Mouse (Mus musculus) intestine, embryonic 15.5 days (tissue): ENCODE measurements around the gene Rassf5. TPM values are rescaled to one million over a fixed set of nuclear protein-coding genes. Genes with fewer than 3 reads are reported as not detected.

Source experiments
- ATAC-seq: fragments of 200-750 bp; cut with Nextera tagmentation; 2 replicates; pipeline ENCODE4 v1.8.0; 2017; ENCODE audit warnings: moderate TSS enrichment, moderate library complexity
- H3K27ac ChIP-seq: fragments of 300-500 bp; sonication (generic); 2 replicates; pipeline ENCODE4 v1.5.1; 2015; ENCODE audit warnings: mild to moderate bottlenecking, inconsistent platforms
- H3K27me3 ChIP-seq: fragments of 300-500 bp; sonication (generic); replicated peaks from 2 replicates; pipeline ENCODE4 v1.6.1; 2015; ENCODE audit warnings: inconsistent platforms
- H3K36me3 ChIP-seq: fragments of 300-500 bp; sonication (generic); 2 replicates; pipeline ENCODE4 v1.6.1; 2015; ENCODE audit warnings: inconsistent platforms
- H3K4me1 ChIP-seq: fragments of 300-500 bp; sonication (generic); replicated peaks from 2 replicates; pipeline ENCODE4 v1.6.1; 2015; ENCODE audit warnings: inconsistent platforms
- H3K4me2 ChIP-seq: fragments of 300-500 bp; sonication (generic); replicated peaks from 2 replicates; pipeline ENCODE4 v1.6.1; 2015; ENCODE audit warnings: mild to moderate bottlenecking, inconsistent platforms
- H3K4me3 ChIP-seq: fragments of 300-500 bp; sonication (generic); replicated peaks from 2 replicates; pipeline ENCODE4 v1.5.1; 2015; ENCODE audit warnings: inconsistent platforms
- H3K9ac ChIP-seq: fragments of 300-500 bp; sonication (generic); 2 replicates; pipeline ENCODE4 v1.6.1; 2015; ENCODE audit warnings: inconsistent platforms
- H3K9me3 ChIP-seq: fragments of 300-500 bp; sonication (generic); 2 replicates; pipeline ENCODE4 v1.6.1; 2016; ENCODE audit warnings: inconsistent platforms
- WGBS: fragments of 180-500 bp; shearing (Covaris S2); methylation state at CpG from one replicate; pipeline ENCODE4 v1.1.7; 2015; 5-methylcytosine and 5-hydroxymethylcytosine counted together
- polyA plus RNA-seq: library from polyadenylated mRNA; unstranded; fragments of >200 nt; fragmentation: Nextera tagmentation; extraction: Ambion mirVana; gene quantifications from 2 replicates; pipeline ENCODE4 v1.2.1, GENCODE M21; 2015

Rassf5 gene
- polyA plus RNA-seq, 1 experiment from 2014 or later, result 2.8 TPM

DNA sequence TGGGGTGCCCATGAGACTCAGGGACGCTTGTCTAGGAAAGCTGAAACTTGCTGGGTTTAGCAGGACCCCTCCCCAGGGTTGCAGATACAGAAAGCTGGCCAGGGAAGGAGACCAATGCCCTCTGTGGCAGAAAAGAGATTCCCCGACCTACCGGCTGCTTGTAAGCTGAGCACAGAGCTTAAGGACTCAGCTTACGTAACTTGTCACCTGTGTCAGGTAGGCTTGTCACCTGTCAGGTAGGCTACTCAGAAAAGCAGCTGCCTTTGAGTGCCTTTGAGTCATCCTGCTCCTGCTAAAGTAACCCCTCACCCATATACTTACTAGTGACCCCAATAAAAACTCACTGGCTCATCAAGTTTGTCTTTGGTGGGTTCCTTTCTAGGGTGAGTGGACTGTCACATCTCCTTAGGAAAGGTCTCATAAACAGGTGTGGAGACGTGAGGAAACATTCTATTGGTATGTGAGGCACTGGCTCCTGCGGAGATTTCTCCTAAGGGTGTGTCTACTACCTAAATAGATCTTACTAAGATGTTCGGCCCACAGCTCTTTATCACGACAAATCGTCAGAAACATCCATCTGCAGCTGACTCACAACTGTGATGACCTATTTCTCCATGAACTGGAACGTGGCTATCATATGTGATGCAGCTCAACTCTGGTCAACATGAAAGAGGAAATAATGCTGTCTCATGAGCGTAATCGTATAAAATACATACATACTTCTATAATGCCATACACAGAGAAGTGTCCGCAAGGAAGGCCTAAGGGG lies 23.1 kb downstream of the Rassf5 start:
- no peak overlapping the region for H3K4me3 ChIP-seq
- H3K36me3 ChIP-seq, result no peaks in the 10 kb centered on the region
- H3K9me3 ChIP-seq, result no peaks in the 10 kb centered on the region
- no peak overlapping the region for H3K4me2 ChIP-seq
- H3K4me1 ChIP-seq, result 0 out of 2 replicates have a peak, but pooled peaks cover 4% of the 10 kb centered on the region
- H3K27me3 ChIP-seq, result no peaks in the 10 kb centered on the region
- H3K27ac ChIP-seq, result no peak overlapping the region
- no peak for ATAC-seq
- H3K9ac ChIP-seq, result no peak overlapping the region
- 78% methylated on average over 13 of the region's 13 CpGs for WGBS

GRCm38 (mm10) chr1:131218933-131219332 lies 26.1 kb downstream of the Rassf5 start:
- Histone ChIP-seq H3K4me3 (no peak overlapping the region), H3K4me2 (no peak overlapping the region), H3K27me3 (no peaks in the 10 kb centered on the region), H3K36me3 (no peaks in the 10 kb centered on the region), H3K27ac (no peak overlapping the region), H3K9ac (no peak overlapping the region), H3K4me1 (peaks cover 1% of the 10 kb centered on the region; the same call in 1 of the 2 replicates), H3K9me3 (no peaks in the 10 kb centered on the region)
- WGBS, result 84% methylated on average over 11 of the region's 11 CpGs
- no peak for ATAC-seq

GRCm38 (mm10) chr1:131213361-131213760 lies 31.7 kb downstream of the Rassf5 start:
- no peak overlapping the region for H3K4me2 ChIP-seq
- H3K9ac ChIP-seq, result no peak overlapping the region
- H3K9me3 ChIP-seq, result no peaks in the 10 kb centered on the region
- H3K27ac ChIP-seq, result peak overlapping the region; percentile 19; the same call in 1 of the 2 replicates
- H3K4me3 ChIP-seq, result no peak overlapping the region
- H3K27me3 ChIP-seq, result no peaks in the 10 kb centered on the region
- WGBS, result 60% methylated on average over 6 of the region's 6 CpGs
- H3K4me1 ChIP-seq, result peaks cover 17% of the 10 kb centered on the region
- ATAC-seq, result no peak
- H3K36me3 ChIP-seq, result no peaks in the 10 kb centered on the region

DNA sequence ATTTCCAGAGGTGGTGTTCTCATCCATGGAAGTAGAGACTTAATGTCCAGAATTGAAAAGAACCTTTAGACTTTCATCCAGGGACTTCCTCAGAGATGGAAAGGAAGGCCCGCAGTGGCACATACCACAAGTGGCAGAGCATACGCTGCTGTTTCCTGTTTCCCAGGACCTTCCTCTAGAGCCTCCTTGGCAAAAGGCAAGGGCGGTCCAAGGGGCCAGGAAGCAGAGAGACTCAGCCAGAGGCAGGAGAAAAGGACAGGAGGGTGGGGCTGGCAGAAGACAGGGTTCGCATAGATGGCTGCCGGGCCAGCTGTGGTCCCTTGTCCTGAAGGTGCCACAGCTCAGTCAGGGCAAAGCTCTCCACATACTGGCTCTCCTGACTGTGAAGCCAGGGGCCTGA lies 32.1 kb downstream of the Rassf5 start:
- Histone ChIP-seq H3K27me3 (no peaks in the 10 kb centered on the region), H3K4me3 (no peak overlapping the region), H3K9ac (no peak overlapping the region), H3K9me3 (no peaks in the 10 kb centered on the region), H3K36me3 (no peaks in the 10 kb centered on the region), H3K4me2 (no peak overlapping the region), H3K27ac (peak overlapping the region; percentile 19; the same call in 1 of the 2 replicates), H3K4me1 (peaks cover 17% of the 10 kb centered on the region)
- ATAC-seq, result no peak
- WGBS, result 49% methylated on average over 5 of the region's 5 CpGs

- no peaks in the 10 kb centered on the region for H3K9me3 ChIP-seq
- 84% methylated on average over 1 of the region's 1 CpGs for WGBS
- no peak for ATAC-seq
- H3K4me3 ChIP-seq, result no peak overlapping the region
- H3K4me1 ChIP-seq, result peaks cover 17% of the 10 kb centered on the region
- H3K27me3 ChIP-seq, result no peaks in the 10 kb centered on the region
- H3K27ac ChIP-seq, result no peak overlapping the region
- no peak overlapping the region for H3K4me2 ChIP-seq
- no peak overlapping the region for H3K9ac ChIP-seq
- no peaks in the 10 kb centered on the region for H3K36me3 ChIP-seq
Measured at GRCm38 (mm10) chr1:131211655-131212054, 33.4 kb downstream of the Rassf5 start.

DNA sequence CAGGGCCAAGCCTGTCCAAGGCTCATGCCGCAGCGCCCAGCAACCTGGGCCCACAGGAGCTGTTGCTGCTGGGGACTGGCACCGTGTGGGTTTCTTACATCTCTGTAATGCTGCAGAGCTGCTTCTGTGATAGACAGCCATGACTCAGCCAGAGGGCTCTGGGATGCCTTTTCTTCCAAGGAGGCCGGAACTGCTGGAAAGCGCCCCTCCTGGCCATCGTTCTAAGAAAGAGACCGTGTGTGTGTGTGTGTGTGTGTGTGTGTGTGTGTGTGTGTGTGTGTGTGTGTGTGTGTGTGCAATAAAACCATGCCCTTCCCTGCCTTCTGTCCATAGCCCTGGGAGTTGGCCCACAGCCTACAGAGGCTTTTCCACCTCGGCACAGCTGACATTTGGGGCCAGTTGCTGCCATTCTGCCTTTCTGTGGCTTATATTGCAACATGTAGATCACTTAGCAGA lies 35.1 kb downstream of the Rassf5 start:
- Histone ChIP-seq H3K36me3 (no peaks in the 10 kb centered on the region), H3K27ac (no peak overlapping the region)
- WGBS, result 59% methylated on average over 8 of the region's 8 CpGs

DNA sequence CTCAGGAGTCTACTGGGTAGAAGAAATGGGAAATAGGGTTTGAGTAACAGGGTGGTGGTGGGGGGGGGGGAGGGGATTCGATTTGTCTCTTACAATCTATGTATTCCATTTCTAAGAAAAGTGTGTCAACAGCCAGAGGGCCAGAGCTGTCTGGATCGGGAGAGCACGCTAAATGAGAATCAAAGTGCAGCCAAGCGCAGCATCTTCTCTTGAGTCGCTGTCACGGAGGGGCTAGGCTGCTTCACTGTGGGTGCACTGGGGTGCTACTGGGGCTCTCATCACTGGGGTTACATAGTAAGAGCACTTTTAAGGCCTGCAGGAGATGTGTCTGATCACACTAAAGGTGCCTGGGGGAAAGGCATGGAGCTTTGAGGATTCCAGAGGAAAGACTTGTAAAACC lies 36.3 kb downstream of the Rassf5 start:
- no peaks in the 10 kb centered on the region for H3K9me3 ChIP-seq
- H3K9ac ChIP-seq, result no peak overlapping the region
- H3K27me3 ChIP-seq, result no peaks in the 10 kb centered on the region
- H3K4me1 ChIP-seq, result peaks cover 14% of the 10 kb centered on the region
- no peaks in the 10 kb centered on the region for H3K36me3 ChIP-seq
- 88% methylated on average over 6 of the region's 6 CpGs for WGBS
- no peak for ATAC-seq
- no peak overlapping the region for H3K4me3 ChIP-seq
- no peak overlapping the region for H3K27ac ChIP-seq
- H3K4me2 ChIP-seq, result no peak overlapping the region

More for the DNA sequence above, 35.1 kb downstream of the Rassf5 start:
- no peak overlapping the region for H3K4me2 ChIP-seq
- H3K27me3 ChIP-seq, result no peaks in the 10 kb centered on the region
- ATAC-seq, result no peak
- no peak overlapping the region for H3K4me3 ChIP-seq
- H3K9ac ChIP-seq, result no peak overlapping the region
- no peaks in the 10 kb centered on the region for H3K9me3 ChIP-seq
- peaks cover 17% of the 10 kb centered on the region for H3K4me1 ChIP-seq

DNA sequence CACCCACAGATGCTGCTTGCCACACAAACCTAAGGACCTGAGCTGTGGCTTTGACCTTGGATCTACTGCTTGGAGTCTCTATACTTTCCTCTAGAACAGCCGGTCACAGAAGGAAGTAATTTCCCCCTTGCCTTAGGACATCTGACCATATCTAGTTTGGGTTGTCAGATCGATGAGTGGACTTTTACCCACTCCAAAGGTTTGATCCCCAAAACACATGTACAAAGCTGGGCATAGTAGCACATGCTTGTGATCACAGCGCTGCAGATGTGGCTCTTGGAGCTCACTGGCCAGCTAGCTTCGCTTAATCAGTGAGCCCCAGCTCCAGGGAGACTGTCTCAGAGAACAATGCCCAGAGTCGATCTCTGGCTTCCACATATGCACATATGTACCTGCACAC lies 37.0 kb downstream of the Rassf5 start:
- Histone ChIP-seq H3K36me3 (no peaks in the 10 kb centered on the region), H3K4me1 (peaks cover 8% of the 10 kb centered on the region), H3K4me3 (no peak overlapping the region), H3K4me2 (no peak overlapping the region), H3K27me3 (no peaks in the 10 kb centered on the region), H3K9me3 (no peaks in the 10 kb centered on the region), H3K27ac (no peak overlapping the region), H3K9ac (no peak overlapping the region)
- no peak for ATAC-seq
- 93% methylated on average over 5 of the region's 5 CpGs for WGBS

DNA sequence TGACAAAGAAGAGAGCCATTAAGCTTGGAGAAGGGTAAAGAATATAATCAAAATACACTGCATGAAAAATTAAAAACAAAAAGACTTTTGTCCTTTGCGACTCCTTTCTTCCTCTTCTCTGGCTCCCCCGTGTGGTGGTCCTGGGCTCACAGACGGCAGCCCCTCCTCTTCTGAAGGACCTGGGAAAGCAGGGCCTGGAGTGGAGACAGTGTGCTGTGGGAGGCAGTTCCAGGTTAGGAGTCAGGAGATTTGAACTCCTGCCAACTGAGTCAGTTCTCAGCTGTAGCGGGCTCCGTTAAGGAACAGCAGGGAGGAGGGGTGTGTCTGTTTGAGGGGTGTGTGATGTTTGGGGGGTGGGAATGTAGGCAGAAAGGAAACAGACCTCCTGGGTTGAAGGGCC lies 37.5 kb downstream of the Rassf5 start:
- Histone ChIP-seq H3K36me3 (no peaks in the 10 kb centered on the region), H3K4me2 (no peak overlapping the region), H3K4me1 (0 out of 2 replicates have a peak, but pooled peaks cover 6% of the 10 kb centered on the region), H3K27me3 (no peaks in the 10 kb centered on the region), H3K4me3 (no peak overlapping the region), H3K27ac (no peak overlapping the region), H3K9ac (no peak overlapping the region), H3K9me3 (no peaks in the 10 kb centered on the region)
- ATAC-seq, result peak; percentile 72
- WGBS, result 2% methylated on average over 5 of the region's 5 CpGs

DNA sequence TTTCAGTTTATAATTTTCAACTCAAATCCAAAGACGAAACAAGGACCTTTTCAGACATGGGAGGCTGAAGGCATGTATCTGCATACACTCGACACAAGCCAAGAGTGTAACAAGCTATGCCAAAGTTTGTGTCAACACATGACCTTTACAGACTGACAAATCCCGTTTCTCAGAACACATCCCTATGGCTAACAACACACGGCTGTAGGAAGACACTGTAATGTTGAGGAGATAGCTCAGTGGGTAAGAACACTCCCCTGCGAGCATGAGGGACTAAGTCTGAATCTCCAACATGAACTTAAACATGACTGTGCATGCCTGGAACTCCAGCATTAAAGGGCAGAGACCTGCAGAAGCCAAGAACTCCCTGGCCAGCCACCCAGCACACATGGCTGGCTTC lies 38.7 kb downstream of the Rassf5 start:
- ATAC-seq, result no peak
- Histone ChIP-seq H3K27ac (no peak overlapping the region), H3K4me2 (no peak overlapping the region), H3K27me3 (no peaks in the 10 kb centered on the region), H3K4me1 (no peaks in the 10 kb centered on the region), H3K4me3 (no peak overlapping the region), H3K9me3 (no peaks in the 10 kb centered on the region), H3K36me3 (no peaks in the 10 kb centered on the region), H3K9ac (no peak overlapping the region)
- WGBS, result 70% methylated on average over 5 of the region's 5 CpGs

DNA sequence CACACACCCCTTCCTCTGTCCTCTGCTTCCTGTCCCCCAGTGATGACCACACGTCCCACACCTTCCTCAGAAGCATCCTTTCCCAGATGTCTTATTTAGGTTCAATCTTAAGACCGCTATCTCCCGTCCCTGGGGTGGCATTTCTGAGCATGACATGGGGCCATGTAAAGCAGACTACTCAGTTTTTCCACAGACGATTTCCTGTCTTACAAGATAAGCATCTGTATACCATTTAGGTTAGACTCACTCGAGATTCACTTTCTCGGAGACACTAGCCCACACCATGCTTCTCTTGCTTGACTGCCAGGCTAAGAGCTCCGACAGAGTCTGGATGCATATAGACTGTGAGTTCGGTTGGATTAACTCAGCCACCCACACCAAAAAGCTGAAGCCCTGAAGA lies 40.6 kb downstream of the Rassf5 start:
- H3K27me3 ChIP-seq, result no peaks in the 10 kb centered on the region
- H3K4me3 ChIP-seq, result no peak overlapping the region
- no peak overlapping the region for H3K4me2 ChIP-seq
- no peak for ATAC-seq
- no peak overlapping the region for H3K27ac ChIP-seq
- no peaks in the 10 kb centered on the region for H3K36me3 ChIP-seq
- H3K4me1 ChIP-seq, result peaks cover 9% of the 10 kb centered on the region
- 76% methylated on average over 8 of the region's 8 CpGs for WGBS
- H3K9me3 ChIP-seq, result no peaks in the 10 kb centered on the region
- no peak overlapping the region for H3K9ac ChIP-seq

DNA sequence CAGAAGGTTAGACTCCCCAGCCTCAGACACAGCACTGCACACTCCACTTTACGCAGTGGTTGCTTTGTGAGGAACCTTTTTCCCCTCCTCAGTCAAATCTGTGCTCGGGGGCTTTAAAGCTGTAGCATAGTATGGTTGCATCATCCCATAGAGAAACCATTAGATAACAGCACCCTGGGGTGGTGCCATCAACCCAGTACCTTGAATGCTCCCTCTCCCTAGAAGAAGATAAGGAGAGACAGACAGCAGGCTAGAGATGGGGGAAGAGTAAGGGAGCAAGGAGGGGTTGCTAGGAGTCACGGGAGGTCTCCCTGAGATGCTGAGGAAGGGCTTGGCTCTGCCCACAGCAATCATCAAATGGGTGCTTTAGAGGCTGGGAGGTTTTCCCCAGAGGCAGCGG lies 43.7 kb downstream of the Rassf5 start:
- Histone ChIP-seq H3K27ac (no peak overlapping the region), H3K4me3 (no peak overlapping the region), H3K27me3 (no peaks in the 10 kb centered on the region), H3K9ac (no peak overlapping the region), H3K36me3 (no peaks in the 10 kb centered on the region), H3K4me2 (no peak overlapping the region), H3K9me3 (no peaks in the 10 kb centered on the region), H3K4me1 (peaks cover 16% of the 10 kb centered on the region)
- no peak for ATAC-seq
- 81% methylated on average over 4 of the region's 4 CpGs for WGBS

- WGBS, result 55% methylated on average over 10 of the region's 10 CpGs
- Histone ChIP-seq H3K4me3 (no peak overlapping the region), H3K27ac (no peak overlapping the region), H3K9ac (no peak overlapping the region), H3K4me1 (peaks cover 18% of the 10 kb centered on the region), H3K9me3 (no peaks in the 10 kb centered on the region), H3K36me3 (no peaks in the 10 kb centered on the region), H3K4me2 (no peak overlapping the region), H3K27me3 (no peaks in the 10 kb centered on the region)
- ATAC-seq, result no peak
Measured at GRCm38 (mm10) chr1:131200588-131200987, 44.5 kb downstream of the Rassf5 start.
